Mouse (Mus musculus): ENCODE data around the gene Fam57b. TPM values are rescaled to one million over a fixed set of nuclear protein-coding genes. Genes with fewer than 3 reads are reported as not detected.
A peak's percentile ranks its signal among the peaks of the same experiment; 100 is the strongest.

The Fam57b gene
- polyA plus RNA-seq, 1 experiment, result 0.94 TPM

GRCm38 (mm10) chr7:126825403-126825802 lies 27.9 kb downstream of the Fam57b start:
- Histone ChIP-seq H3K27me3 (ENCODE audit: control insufficient read depth, insufficient read depth, insufficient read length) (peaks cover 73% of the 10 kb centered on the region), H3ac (ENCODE audit: control insufficient read depth, insufficient read length) (no peak overlapping the region), H3K4me3 (no peak overlapping the region), H3K79me2 (ENCODE audit: control insufficient read depth, insufficient read depth) (no peaks in the 10 kb centered on the region), H3K4me2 (ENCODE audit: low read depth) (no peak overlapping the region), H3K36me3 (ENCODE audit: control insufficient read depth, insufficient read depth) (no peaks in the 10 kb centered on the region)
- no peak for TF ChIP-seq SRF (IDR thresholded peaks at IDR 0.05; ENCODE audit: control insufficient read depth, insufficient read length, low read depth)
- TF ChIP-seq E2F4 (IDR thresholded peaks at IDR 0.05; ENCODE audit: insufficient read depth), result no peak
- TF ChIP-seq TCF3 (IDR thresholded peaks at IDR 0.05; ENCODE audit: insufficient read length, low read depth), result no peak
- no peak for TF ChIP-seq MAX (IDR thresholded peaks at IDR 0.05; ENCODE audit: low read depth)
- TF ChIP-seq TCF12 (IDR thresholded peaks at IDR 0.05; ENCODE audit: insufficient read depth, poor library complexity, severe bottlenecking), result no peak
- peak; percentile 86 for TF ChIP-seq REST (IDR thresholded peaks at IDR 0.05; ENCODE audit: insufficient read depth, insufficient read length)
- TF ChIP-seq USF1 (IDR thresholded peaks at IDR 0.05; ENCODE audit: low read depth), result no peak

DNA sequence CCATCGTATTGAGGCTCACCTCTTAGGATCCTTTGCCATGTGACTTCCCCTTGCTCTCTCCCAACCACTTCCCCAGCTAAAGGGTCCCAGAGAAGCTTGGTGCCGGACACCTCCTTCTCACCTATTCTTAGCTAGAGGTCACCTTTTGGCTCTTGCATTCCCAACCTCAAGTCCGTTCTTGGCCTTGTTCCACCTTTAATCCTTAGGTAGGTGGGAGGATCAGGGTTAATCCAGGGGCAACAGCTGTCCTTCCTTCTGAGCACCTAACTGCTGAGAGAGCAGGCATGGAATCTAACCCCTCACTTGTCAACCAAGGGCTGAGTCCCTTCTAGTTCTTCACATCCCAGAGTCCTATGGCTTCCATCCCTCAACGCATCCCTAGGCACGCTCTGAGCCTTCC lies 28.5 kb downstream of the Fam57b start:
- H3K27me3 ChIP-seq (ENCODE audit: control insufficient read depth, insufficient read depth, insufficient read length), result peaks cover 77% of the 10 kb centered on the region
- no peaks in the 10 kb centered on the region for H3K79me2 ChIP-seq (ENCODE audit: control insufficient read depth, insufficient read depth)
- no peaks in the 10 kb centered on the region for H3K36me3 ChIP-seq (ENCODE audit: control insufficient read depth, insufficient read depth)
- H3ac ChIP-seq (ENCODE audit: control insufficient read depth, insufficient read length), result no peak overlapping the region
- no peak overlapping the region for H3K4me2 ChIP-seq (ENCODE audit: low read depth)
- no peak for TF ChIP-seq TCF12 (IDR thresholded peaks at IDR 0.05; ENCODE audit: insufficient read depth, poor library complexity, severe bottlenecking)
- TF ChIP-seq SRF (IDR thresholded peaks at IDR 0.05; ENCODE audit: control insufficient read depth, insufficient read length, low read depth), result no peak
- no peak for TF ChIP-seq E2F4 (IDR thresholded peaks at IDR 0.05; ENCODE audit: insufficient read depth)
- no peak for TF ChIP-seq REST (IDR thresholded peaks at IDR 0.05; ENCODE audit: insufficient read depth, insufficient read length)
- TF ChIP-seq CEBPB (IDR thresholded peaks at IDR 0.05; ENCODE audit: insufficient read depth, poor library complexity, severe bottlenecking), result no peak
- TF ChIP-seq USF1 (IDR thresholded peaks at IDR 0.05; ENCODE audit: low read depth), result no peak
- no peak for TF ChIP-seq MYOD1 (IDR thresholded peaks at IDR 0.05; ENCODE audit: control insufficient read depth in 1 of 3, insufficient read length in 2 of 3, low read depth in 2 of 3)
- no peak for TF ChIP-seq MAX (IDR thresholded peaks at IDR 0.05; ENCODE audit: low read depth)
- TF ChIP-seq MYOG (IDR thresholded peaks at IDR 0.05; ENCODE audit: control insufficient read depth in 1 of 3, insufficient read depth in 1 of 3, insufficient read length in 2 of 3, low read depth in 2 of 3), result no peak
- TF ChIP-seq POLR2A (IDR thresholded peaks at IDR 0.05; ENCODE audit: insufficient read length, low read depth), result no peak
- TF ChIP-seq TCF3 (IDR thresholded peaks at IDR 0.05; ENCODE audit: insufficient read length, low read depth), result no peak
- no peak for TF ChIP-seq POLR2AphosphoS2 (IDR thresholded peaks at IDR 0.05; ENCODE audit: insufficient read length, low read depth)
- no peak overlapping the region for H3K4me3 ChIP-seq

DNA sequence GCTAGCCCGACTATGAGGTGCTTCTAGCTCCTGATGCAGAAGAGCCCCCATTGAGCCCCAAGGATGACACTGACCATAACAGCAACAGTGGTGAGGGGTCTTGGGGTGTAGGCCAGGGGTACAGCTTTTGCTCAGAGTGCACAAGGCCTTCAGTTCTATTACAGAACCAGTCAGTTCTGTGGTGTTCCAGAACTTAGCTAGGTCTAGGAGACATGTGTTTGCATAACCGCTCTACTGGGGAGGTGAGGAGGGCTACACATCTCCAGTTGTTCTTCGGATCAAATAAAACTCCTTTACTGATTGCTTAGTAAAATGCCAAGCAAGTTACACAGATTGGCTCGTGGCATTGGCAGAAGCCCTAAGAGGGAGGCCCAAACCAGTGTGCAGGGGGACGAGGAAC lies 34.1 kb downstream of the Fam57b start, which contains the start of gene 4930451I11Rik:
TSS of gene 4930451I11Rik (minus strand) at position 101 of the 400 bp plus-strand sequence.
- H3K4me2 ChIP-seq (ENCODE audit: low read depth), result no peak within 1 kb of the TSS
- peaks cover 70% of the 10 kb centered on the region for H3K27me3 ChIP-seq (ENCODE audit: control insufficient read depth, insufficient read depth, insufficient read length)
- TF ChIP-seq SRF (IDR thresholded peaks at IDR 0.05; ENCODE audit: control insufficient read depth, insufficient read length, low read depth) (no peak), REST (IDR thresholded peaks at IDR 0.05; ENCODE audit: insufficient read depth, insufficient read length) (no peak), CEBPB (IDR thresholded peaks at IDR 0.05; ENCODE audit: insufficient read depth, poor library complexity, severe bottlenecking) (no peak), MAX (IDR thresholded peaks at IDR 0.05; ENCODE audit: low read depth) (no peak), POLR2AphosphoS2 (IDR thresholded peaks at IDR 0.05; ENCODE audit: insufficient read length, low read depth) (no peak), E2F4 (IDR thresholded peaks at IDR 0.05; ENCODE audit: insufficient read depth) (no peak), POLR2A (IDR thresholded peaks at IDR 0.05; ENCODE audit: insufficient read length, low read depth) (no peak), TCF3 (IDR thresholded peaks at IDR 0.05; ENCODE audit: insufficient read length, low read depth) (no peak), USF1 (IDR thresholded peaks at IDR 0.05; ENCODE audit: low read depth) (no peak), MYOD1 (IDR thresholded peaks at IDR 0.05; ENCODE audit: control insufficient read depth in 1 of 3, insufficient read length in 2 of 3, low read depth in 2 of 3) (no peak), TCF12 (IDR thresholded peaks at IDR 0.05; ENCODE audit: insufficient read depth, poor library complexity, severe bottlenecking) (no peak), MYOG (IDR thresholded peaks at IDR 0.05; ENCODE audit: control insufficient read depth in 1 of 3, insufficient read depth in 1 of 3, insufficient read length in 2 of 3, low read depth in 2 of 3) (no peak)
- H3K36me3 ChIP-seq (ENCODE audit: control insufficient read depth, insufficient read depth), result no peaks in the 10 kb centered on the region
- no peak within 1 kb of the TSS for H3K4me3 ChIP-seq
- no peaks in the 10 kb centered on the region for H3K79me2 ChIP-seq (ENCODE audit: control insufficient read depth, insufficient read depth)
- no peak within 1 kb of the TSS for H3ac ChIP-seq (ENCODE audit: control insufficient read depth, insufficient read length)

- no peak overlapping the region for H3K4me2 ChIP-seq (ENCODE audit: low read depth)
- H3K4me3 ChIP-seq, result no peak overlapping the region
- H3ac ChIP-seq (ENCODE audit: control insufficient read depth, insufficient read length), result no peak overlapping the region
- H3K79me2 ChIP-seq (ENCODE audit: control insufficient read depth, insufficient read depth), result no peaks in the 10 kb centered on the region
- no peak for TF ChIP-seq MAX (IDR thresholded peaks at IDR 0.05; ENCODE audit: low read depth)
- peaks cover 70% of the 10 kb centered on the region for H3K27me3 ChIP-seq (ENCODE audit: control insufficient read depth, insufficient read depth, insufficient read length)
- no peaks in the 10 kb centered on the region for H3K36me3 ChIP-seq (ENCODE audit: control insufficient read depth, insufficient read depth)
Measured at GRCm38 (mm10) chr7:126832036-126832598, 34.6 kb downstream of the Fam57b start.

- Histone ChIP-seq H3ac (ENCODE audit: control insufficient read depth, insufficient read length) (no peak overlapping the region), H3K36me3 (ENCODE audit: control insufficient read depth, insufficient read depth) (no peaks in the 10 kb centered on the region), H3K79me2 (ENCODE audit: control insufficient read depth, insufficient read depth) (no peaks in the 10 kb centered on the region), H3K4me3 (no peak overlapping the region), H3K4me2 (ENCODE audit: low read depth) (no peak overlapping the region), H3K27me3 (ENCODE audit: control insufficient read depth, insufficient read depth, insufficient read length) (peaks cover 63% of the 10 kb centered on the region)
- TF ChIP-seq REST (IDR thresholded peaks at IDR 0.05; ENCODE audit: insufficient read depth, insufficient read length), result no peak
- peak in 1 of 3 experiments; percentile 36 for TF ChIP-seq MYOD1 (IDR thresholded peaks at IDR 0.05; ENCODE audit: control insufficient read depth in 1 of 3, insufficient read length in 2 of 3, low read depth in 2 of 3)
Measured at GRCm38 (mm10) chr7:126833294-126833693, 35.8 kb downstream of the Fam57b start.

All from myocyte (in vitro differentiated cells).